Mouse (Mus musculus) spleen, postnatal 10 days (tissue): ENCODE data around the gene Tbata.
A peak's percentile ranks its signal among the peaks of the same experiment; 100 is the strongest.

Experiments used
- DNase-seq, 2 experiments: peaks; one replicate each; pipeline ENCODE4 v3.0.0; 2021 to 2022; ENCODE audit warnings: low spot score in 2 of 2

Gene Tbata

GRCm38 (mm10) chr10:61167333-61168096 lies 4.2 kb upstream of the Tbata start:
- no peak for DNase-seq

DNA sequence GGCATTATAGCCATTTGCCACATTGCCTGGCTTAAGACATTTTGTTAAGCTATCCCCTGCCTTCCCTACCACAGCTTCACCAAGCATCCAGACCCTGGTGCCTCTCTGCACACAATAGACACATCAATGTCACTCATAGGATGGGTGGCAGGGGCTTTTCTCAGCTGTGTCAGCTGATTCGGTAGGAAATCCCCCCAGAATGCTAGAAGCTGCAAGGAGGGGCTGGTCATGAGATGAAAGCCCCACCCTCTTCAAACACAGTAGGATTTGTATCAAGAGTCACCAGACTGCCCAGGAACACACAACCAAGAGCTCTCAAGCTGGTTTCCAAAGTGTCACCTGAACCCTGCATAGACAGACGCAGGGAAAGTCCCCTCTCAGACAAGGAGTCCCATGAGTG lies 3.4 kb upstream of the Tbata start:
- DNase-seq = no peak

- no peak for DNase-seq
Measured at GRCm38 (mm10) chr10:61172496-61172895, 742 bp downstream of the Tbata start.

GRCm38 (mm10) chr10:61174711-61175441 lies 3.1 kb downstream of the Tbata start:
- DNase-seq = no peak

DNA sequence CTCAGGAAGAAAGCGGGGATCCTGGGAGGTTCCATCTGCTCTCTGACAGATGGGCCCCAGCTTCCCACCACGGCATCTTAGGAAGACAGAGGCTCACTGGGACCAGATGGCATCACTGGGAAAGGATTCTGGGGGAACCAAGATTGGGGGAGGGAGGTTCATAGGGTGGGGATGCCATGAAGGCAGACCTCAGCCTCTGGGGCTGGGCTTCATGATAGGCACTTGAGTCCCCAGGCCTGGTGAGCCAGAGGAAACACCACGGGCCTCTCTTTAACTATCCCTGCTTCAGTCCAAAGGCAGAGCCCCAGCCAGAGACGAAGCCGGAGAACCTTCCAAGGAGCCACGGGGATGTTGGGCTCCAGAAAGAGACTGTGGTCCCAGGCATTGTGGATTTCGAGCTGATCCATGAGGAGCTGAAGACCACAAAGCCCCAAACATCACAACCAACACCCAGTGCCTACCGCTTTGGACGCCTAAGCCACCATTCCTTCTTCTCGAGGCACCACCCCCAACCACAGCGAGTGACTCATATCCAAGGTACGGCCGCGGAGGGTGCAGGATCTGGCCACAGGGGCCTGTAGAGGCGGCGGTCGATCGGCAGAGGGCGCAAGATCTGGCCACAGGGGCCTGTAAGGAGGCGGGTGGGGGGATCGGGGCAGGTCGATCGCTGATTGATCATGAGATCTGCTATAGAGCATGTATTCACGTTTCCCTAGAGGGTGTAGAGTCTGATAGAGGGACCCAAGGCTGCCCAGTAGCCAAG lies 3.9 kb downstream of the Tbata start:
- peak in 1 of 2 experiments; percentile 28 for DNase-seq

GRCm38 (mm10) chr10:61176221-61176790 lies 4.6 kb downstream of the Tbata start:
- no peak for DNase-seq

DNA sequence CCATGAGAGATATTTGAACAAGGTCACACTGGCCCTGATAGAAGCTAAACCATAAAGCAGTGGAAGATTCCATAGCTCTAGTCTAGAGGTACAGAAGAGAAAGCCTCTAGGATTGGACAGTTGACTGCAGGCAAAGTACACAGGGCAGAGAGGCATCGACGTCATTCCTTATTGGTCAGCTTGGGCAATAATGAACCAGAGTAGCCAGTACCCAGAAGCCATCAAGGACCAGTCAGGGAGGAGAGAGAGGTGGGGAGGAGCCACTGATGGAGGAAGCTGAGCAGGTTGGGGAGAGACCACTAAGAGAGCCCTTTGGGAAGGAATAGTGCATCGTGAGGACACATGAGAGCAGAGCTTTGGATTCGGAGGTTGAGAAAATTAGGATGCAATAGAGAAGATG lies 6.0 kb downstream of the Tbata start:
- no peak for DNase-seq

- no peak for DNase-seq
Measured at GRCm38 (mm10) chr10:61178687-61179086, 6.9 kb downstream of the Tbata start.

- no peak for DNase-seq
Measured at GRCm38 (mm10) chr10:61179927-61180326, 8.2 kb downstream of the Tbata start.

DNA sequence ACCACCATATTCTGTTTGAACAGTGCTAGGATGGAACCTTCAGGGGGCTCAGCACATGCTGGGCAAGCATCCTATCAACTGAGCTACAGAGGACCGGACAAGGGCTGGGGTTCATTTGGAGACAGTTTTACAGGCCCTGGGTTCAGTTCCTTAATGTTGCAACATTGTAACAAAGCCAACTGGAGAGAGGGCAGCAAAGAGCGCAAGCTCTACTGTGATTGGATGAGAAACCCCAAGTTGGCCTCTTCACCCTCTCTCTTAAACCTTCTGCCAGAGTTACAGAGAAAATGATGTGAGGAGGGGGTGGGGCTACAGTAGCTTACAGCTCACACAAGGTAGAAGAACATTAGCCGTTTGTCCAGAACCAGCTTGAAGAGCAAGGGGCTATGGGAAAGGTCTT lies 15.2 kb downstream of the Tbata start:
- no peak for DNase-seq

DNA sequence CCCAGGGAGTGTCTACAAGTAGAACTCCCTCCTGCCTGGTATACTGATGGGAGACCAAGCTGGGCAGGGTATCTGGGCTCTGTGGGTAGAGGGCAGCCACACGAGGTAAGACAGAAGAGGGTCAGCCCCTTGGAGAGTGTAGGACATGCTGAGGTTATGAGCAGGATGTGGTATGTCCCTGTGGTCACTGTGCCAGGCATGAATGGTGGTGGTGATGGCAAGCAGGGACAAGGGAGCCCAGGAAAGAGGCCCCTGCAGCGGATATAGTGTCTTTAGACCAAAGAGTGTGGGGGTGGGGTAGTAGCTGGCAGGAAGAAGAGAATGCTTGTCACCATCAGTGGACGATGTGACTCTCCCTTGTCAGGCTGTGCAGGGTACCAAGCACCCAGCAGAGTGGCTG lies 16.3 kb downstream of the Tbata start:
- no peak for DNase-seq

GRCm38 (mm10) chr10:61194611-61195010 lies 22.9 kb downstream of the Tbata start:
- no peak for DNase-seq

DNA sequence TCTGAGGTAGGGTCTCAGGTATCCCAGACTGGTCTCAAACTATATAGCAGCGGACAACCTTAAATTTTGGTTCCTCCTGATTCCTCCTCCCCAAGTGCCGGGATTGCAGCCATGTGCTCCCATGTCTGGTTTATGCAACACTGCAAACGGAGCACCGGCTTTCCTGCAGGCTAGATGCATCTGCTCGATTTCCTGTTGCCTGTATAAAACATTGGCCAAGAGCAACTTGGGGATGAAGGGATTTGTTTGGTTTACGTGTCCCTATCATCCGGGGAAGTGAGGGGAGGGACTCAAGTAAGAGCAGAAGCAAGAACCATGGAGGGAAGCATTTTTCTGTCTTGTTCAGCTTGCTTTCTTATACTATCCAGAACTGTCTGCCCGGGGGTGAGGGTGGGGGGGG lies 23.5 kb downstream of the Tbata start:
- no peak for DNase-seq

DNA sequence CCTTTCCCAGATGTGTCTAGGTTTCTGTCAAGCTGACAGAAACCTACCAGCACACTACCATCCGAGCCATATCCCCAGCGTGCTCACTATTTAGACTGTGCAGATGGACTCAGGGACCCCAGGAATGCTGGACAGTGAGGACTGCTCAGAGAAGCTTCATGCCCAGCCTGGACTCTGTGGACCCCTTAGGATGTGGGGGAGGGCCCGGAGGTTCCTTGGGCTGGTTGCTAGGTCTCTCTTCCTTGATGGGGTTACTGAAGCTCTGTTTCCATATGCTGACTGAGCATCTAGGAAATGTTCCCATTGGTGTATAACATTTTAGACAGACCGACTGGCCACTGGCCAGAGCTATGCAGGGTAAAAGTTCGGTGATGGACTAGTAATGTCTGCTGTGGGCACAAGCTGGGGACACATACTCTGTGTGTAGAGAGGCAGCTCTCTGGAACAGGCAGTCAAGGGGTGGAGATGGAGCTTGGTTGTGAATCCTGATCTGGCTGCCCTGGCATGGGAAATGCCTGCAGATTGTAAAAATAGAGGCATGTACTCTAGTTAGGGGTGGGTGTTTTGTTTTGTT lies 24.1 kb downstream of the Tbata start:
- no peak for DNase-seq

DNA sequence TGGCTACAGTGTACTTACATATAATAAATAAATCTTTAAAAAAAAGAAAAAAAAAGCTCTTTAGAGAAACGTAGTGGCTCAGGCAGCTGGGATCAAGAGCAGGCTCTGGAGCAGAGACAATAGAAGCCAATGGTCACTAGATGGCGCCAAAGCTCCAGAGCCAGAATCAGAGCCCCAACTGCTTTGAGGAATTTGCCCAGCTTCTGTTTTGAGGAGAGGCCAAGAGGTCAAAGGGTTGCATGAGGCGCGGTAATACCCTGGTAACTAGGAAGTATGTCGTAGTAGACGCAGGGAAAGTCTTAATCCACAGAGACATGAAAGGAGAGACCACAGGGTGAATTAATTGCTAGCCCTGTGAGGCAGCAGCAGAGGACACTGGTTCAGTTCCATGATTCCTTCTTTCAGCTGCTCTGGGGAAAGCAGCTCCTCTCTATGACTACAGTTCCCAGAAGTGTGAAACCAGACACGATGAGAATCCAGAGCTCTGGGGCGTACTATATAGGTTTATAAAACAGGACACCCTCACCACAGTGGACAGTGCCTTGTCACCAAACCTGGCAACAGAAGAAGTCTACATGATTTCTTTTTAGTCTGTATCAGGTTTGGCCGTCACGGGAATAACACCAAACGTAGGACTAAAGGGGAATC lies 27.9 kb downstream of the Tbata start:
- peak; percentile 39 to 77 for DNase-seq

- no peak for DNase-seq
Measured at GRCm38 (mm10) chr10:61200232-61200820, 28.6 kb downstream of the Tbata start.

GRCm38 (mm10) chr10:61200998-61201397 lies 29.2 kb downstream of the Tbata start:
- no peak for DNase-seq

DNA sequence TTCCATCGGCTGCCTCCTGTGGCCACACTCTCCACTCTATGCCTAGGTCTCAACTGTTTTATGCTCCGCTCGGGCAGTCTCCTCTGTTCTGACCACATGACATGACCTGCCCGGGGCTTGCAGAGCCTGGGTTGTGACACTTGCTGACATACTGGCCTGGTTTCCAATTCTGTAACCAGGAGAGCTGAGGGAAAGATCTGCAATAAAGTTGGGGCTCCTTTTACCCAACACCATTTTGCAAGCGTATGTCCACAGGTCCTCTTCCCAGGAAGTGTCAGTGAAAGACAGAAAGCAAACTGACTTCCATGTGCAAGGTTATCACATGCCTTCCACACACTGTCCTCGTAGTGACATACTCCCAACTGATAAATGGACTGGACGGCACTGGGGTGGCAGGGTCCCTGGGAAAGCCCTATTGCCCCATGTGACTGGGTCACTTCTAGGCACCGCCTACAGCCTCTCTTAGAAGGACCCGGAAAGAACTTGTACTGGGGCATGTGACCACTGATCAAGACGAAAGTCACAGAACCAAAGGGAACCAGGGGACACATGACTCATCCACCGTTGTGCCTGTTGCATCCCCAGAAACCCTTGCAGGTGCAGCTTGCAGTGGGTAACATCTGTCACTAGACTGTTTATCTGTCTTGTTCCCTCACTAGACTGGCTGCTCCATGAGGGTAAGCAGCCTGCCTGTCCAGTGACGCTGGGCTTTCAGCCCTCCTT lies 30.0 kb downstream of the Tbata start:
- no peak for DNase-seq

- no peak for DNase-seq
Measured at GRCm38 (mm10) chr10:61203930-61204329, 32.2 kb downstream of the Tbata start.

DNA sequence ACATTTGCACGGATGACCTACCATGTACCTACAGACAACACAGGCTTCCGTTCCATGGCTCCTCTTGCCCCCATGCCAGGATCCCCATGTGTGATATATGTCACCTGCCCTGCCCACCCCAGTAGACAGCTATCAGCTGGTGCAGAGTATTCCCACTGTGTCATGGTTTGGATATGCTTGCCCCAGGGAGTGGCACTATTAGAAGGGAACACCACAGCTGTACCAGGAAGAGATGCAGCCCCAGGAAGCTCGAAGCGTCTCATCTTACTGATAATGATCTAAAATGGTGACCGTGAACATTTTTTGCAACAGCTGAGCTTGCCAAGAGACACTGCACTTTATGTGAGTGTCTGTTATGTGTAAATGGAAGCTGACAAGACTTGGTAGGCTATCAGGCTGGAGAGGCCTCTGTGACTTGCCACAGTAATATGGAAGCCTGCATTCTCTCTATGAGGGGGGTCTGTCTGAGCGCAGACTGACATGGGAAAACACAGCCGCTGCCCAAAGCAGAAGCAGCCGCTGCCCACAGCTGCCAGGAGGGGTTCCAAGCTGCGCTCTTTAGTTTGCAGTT lies 36.4 kb downstream of the Tbata start:
- no peak for DNase-seq
